Mouse (Mus musculus) heart, postnatal 25 days (tissue): ENCODE data around the gene Rpn1. TPM values are rescaled to one million over a fixed set of nuclear protein-coding genes. Genes with fewer than 3 reads are reported as not detected.

Experiments used
- DNase-seq: peaks from one replicate; pipeline ENCODE4 v3.0.0; 2022; ENCODE audit warnings: low spot score
- intact Hi-C: fragments of 180-260 bp; cut with DNase I; formaldehyde crosslinking; loops from one replicate; pipeline ENCODE4 v1.15.1; 2025
- microRNA-seq: library from miRNA; unstranded; fragments of <30 nt; microRNA quantifications from one replicate; pipeline ENCODE4 v1.2.0, GENCODE M21; 2022
- total RNA-seq, 2 experiments: library from RNA; stranded (reverse); gene quantifications; 2 replicates each; pipeline ENCODE4 v1.2.3; 2021

Rpn1 gene
- total RNA-seq, 2 experiments from 2014 or later, result 95.7 to 115 TPM

DNA sequence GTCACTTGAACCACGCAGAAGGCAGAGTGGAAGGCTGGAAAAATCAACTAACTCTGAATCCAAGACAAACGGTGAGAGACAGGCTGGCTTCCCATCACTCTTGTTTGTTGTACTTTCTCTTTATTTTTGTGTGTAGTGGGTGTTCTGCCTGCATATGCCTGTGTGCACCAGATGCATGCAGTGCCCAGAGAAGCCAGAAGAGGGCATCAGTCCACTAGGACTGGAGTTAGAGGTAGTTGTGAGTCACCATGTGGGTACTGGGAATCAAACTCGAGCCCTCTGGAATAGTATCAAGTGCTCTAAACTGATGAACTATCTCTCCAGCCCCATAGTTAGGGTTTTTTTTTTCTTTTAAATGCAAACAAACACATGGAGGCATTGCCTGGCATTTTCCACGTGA, 67.1 kb downstream of the Rpn1 start:
- intact Hi-C loops, result no loop called here
- no peak for DNase-seq

DNA sequence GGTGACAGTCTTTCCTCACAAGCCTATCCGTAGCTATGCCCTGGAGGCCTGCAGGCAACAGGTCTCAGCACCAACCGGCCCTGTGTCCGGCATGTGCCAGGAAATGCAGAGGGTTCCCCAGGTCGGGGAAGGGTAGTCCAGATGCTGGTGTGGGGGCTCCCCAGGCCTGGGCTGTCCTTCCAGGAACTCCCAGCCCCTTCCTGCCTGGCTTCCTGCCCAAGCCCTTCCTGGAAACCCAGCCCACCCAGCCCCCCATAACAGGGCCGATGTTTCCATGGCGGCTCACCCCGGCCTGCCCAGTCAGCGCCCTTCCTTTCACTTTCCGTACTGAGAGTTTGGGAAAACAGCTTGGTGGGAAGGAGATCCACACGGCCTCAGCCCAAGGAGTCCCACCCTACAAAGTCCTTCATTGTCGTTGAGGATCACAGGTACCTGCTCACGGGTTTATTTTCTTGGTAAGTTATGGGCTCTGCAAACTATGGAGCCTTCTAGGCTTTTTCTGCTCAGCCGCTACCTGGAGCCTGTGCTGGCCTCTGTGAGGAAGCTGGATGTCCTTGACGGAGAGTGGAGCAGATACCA, 67.9 kb downstream of the Rpn1 start:
- peak; percentile 59 for DNase-seq
- intact Hi-C loops, result loop anchor here (2.0 kb wide), 1 partner anchor 17 kb away; no protein-coding TSS in a partner anchor

GRCm38 (mm10) chr6:88152979-88153378, 68.7 kb downstream of the Rpn1 start:
- DNase-seq, result no peak
- intact Hi-C loops, result loop anchor here (2.0 kb wide), 1 partner anchor 18 kb away; no protein-coding TSS in a partner anchor

Small RNAs within 50 kb of the gene (microRNA-seq; reads per million reads assigned to microRNA genes)
- not detected for gene Mir6376

Other genes with a start within 250 kb of the Rpn1 start
- 1 to 10 TPM; 1.2 to 1.6 TPM for gene Gm45140, start 248.7 kb upstream of the Rpn1 start, total RNA-seq
- gene Isy1, start 245.7 kb upstream of the Rpn1 start, total RNA-seq, result 10 to 100 TPM; 19.5 to 21.9 TPM
- 100 to 1,000 TPM; 279 to 311 TPM for gene Cnbp, start 233.4 kb upstream of the Rpn1 start, total RNA-seq
- 10 to 100 TPM; 42.6 to 46.1 TPM for gene Copg1, start 196.7 kb upstream of the Rpn1 start, total RNA-seq
- gene Hmces, start 170.5 kb upstream of the Rpn1 start, total RNA-seq, result 10 to 100 TPM in 1 of 2 experiments, 1 to 10 TPM in 1; 8.5 to 10.3 TPM
- 1 to 10 TPM; 1.7 to 2.7 TPM for gene H1fx, start 102.8 kb upstream of the Rpn1 start, total RNA-seq
- 100 to 1,000 TPM; 292 to 305 TPM for gene Rab7, start 39.2 kb upstream of the Rpn1 start, total RNA-seq
- 10 to 100 TPM; 17.0 to 19.8 TPM for gene Gata2, start 109.4 kb downstream of the Rpn1 start, total RNA-seq
- gene Dnajb8, start 137.8 kb downstream of the Rpn1 start, total RNA-seq, result not detected